Mouse (Mus musculus) embryo, embryonic 10.5 days (tissue): ENCODE data around the gene Spty2d1.
"Not testable (repeated sequence)": the region's sequence is repeated elsewhere in the genome, so short reads cannot be mapped to it uniquely, and the experiment has no call there.

Experiments used
- DNase-seq: peaks from one replicate; pipeline ENCODE4 v3.0.0-alpha.2; 2015; ENCODE audit warnings: low spot score

Spty2d1 gene

GRCm38 (mm10) chr7:47008168-47008993 lies at the start of gene Spty2d1:
Spty2d1 (minus strand) TSS chr7:47008411.
- peak; percentile 98 for DNase-seq

GRCm38 (mm10) chr7:47056273-47056672 lies 48.1 kb upstream of the Spty2d1 start:
- DNase-seq, result no peak

- DNase-seq, result no peak
These were observed 47.5 kb upstream of the Spty2d1 start for GRCm38 (mm10) chr7:47055744-47056143.

GRCm38 (mm10) chr7:47054666-47055065 lies 46.5 kb upstream of the Spty2d1 start:
- no peak for DNase-seq

- no peak for DNase-seq
These were observed 45.1 kb upstream of the Spty2d1 start for GRCm38 (mm10) chr7:47053287-47053686.

DNA sequence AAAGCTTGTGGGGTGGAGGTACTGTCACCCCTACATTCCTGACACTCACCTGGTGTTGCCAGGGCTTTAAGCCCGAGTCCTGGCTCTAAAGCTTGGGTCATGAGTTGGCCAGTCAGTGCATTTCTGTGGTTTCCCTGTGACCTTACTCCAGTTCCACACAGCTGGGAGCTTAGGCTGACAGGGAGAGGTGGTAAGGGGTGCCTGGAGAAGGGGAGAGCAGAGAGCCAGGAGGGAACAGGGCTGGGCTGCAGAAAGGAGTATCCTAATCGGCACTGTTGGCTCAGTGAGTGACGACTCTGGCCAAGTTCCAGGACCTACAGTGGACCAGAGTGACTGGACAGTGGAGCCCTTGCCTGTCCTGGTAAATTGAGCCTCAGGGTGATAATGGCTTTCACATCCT lies 44.1 kb upstream of the Spty2d1 start:
- DNase-seq, result no peak

- DNase-seq, result peak; percentile 8
These were observed 43.4 kb upstream of the Spty2d1 start for GRCm38 (mm10) chr7:47051404-47052151.

GRCm38 (mm10) chr7:47050766-47051165 lies 42.6 kb upstream of the Spty2d1 start:
- peak; percentile 69 for DNase-seq

DNA sequence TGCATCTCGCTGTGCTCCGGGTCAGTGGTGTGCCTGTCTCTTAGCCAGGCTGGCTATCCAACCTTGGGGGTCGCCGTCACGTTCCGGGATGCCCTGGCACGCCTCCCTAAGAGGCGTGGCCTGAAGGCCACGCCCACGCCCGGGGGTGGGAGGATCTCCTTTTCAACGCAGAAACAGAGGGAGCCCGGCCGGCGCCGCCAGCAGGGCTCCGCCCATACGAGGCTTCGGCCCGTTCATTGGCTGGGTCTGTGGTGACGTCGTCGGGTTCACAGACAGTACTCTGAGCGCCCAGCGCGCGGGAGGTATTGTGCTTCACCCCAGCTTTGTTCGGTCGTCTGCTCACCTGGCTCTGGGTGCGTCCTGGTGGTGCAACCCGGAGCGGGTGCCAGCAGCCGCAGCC lies 42.2 kb upstream of the Spty2d1 start, which contains the start of gene Tmem86a:
Gene Tmem86a, plus strand, starts transcription at position 236 of the 400 bp plus-strand sequence.
- DNase-seq, result peak; percentile 97

DNA sequence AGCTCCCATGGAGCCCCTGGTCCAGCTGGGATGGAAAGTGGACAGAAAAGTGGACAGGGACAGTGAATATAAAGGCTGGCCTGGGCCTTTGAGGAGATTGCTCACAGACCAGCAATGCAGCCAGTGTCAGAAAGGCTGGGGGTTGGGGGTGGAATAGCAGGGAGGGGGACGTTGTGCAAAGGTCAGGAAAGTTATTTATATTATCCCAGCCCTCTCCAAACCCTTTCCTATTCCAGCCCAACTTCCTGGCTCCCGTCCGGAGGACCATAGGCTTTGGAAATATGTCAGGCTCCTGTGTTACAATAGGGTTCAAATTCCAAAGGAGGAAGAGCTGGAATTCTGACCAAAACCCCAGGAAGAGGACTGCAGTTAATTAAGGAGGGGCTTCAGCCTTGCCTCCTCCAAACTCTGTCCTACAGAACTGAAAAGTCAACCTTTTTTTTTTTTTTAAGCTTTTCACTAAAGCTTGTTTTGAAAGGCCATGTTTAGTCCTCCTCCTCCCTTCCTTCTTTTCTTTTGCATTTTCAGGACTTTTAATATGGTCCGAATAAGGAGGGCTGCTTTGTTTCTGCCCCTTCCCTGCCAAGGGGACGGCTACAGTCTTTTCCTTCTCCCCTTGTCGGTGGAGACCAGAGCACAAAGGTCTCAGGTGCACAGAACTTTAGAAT lies 34.7 kb upstream of the Spty2d1 start:
- DNase-seq, result peak; percentile 21

DNA sequence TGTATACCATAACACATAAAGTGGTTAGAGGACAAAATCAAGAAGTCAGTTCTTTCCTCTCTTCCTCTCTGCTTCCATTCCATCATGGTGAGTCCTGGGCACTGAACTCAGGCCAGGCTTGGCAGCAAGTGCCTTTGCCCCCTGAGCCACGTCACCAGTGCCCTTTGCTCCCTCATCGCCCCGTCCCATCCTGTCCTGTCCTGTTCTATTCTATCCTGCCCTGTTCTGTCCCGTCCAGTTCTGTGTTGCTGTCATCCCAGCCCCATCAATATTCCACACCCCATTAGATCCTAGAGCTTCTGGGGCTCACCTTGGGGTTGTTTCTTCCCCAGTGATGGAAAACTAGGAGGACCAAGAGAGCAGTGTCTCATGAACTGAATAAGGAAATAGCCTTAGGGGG lies 33.9 kb upstream of the Spty2d1 start:
- DNase-seq, result no peak

- no peak for DNase-seq
These were observed 33.5 kb upstream of the Spty2d1 start for GRCm38 (mm10) chr7:47041706-47042105.

DNA sequence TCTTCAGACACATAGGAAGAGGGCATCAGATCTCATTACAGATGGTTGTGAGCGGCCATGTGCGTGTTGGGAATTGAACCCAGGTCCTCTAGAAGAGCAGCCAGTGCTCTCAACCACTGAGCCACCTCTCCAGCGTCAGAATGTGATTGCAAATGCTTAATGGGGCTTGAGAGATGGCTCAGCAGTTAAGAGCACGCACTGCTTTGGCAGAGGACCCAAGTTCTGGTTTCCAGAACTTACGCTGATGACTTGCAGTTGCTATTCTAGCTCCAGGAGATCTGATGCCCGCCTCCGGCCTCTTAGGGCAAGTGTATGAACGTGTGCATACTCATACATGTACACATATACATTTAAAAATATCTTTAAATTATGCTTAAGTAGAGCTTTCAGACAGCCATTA lies 27.2 kb upstream of the Spty2d1 start:
- no peak for DNase-seq

DNA sequence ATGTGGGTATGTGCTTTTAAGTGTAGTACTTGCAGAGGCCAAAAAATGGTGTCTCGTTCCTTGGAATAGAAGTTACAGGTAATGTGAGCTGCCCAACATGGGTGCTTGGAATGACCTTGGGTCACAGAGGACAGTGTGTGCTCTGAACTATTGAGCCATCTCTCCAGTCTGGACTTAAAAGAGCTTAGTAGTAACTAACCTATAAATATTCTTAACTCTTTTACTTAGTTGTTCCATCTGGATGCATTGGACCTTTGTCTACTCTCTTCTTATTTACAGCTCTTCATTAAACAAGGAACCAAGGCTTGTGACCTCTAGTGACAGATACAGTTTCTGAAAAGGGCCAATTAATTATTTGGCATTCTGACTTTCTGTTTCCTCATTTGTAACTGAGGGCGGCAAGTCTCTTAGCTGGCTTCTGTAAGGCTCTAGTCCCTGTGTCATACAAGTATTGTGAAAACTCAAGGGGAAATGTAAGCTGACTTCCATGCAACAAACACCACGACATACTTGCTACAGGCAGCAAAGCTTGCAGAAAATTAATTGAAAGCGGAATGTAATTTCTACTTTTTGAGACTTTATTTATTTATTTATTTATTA lies 26.7 kb upstream of the Spty2d1 start:
- DNase-seq, result no peak

GRCm38 (mm10) chr7:47031371-47031770 lies 23.2 kb upstream of the Spty2d1 start:
- DNase-seq, result no peak

GRCm38 (mm10) chr7:47030517-47031193 lies 22.4 kb upstream of the Spty2d1 start:
- no peak for DNase-seq

DNA sequence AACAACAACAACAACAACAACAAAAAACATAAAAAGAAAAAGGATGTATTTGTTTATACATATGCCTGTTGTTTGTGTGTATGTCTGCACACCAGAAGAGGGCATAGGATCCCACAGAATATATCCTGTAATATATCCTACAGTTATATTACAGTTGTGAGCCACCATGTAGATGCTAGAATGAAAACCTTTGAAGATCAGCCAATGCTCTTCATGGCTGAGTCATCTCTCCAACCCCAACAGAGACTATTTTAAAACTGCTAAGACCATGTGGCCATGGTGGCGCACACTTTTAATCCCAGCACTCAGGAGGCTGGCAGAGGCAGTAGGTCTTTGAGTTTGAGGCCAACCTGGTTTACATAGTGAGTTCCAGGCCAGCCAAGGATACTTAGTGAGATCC lies 19.3 kb upstream of the Spty2d1 start:
- no peak for DNase-seq

DNA sequence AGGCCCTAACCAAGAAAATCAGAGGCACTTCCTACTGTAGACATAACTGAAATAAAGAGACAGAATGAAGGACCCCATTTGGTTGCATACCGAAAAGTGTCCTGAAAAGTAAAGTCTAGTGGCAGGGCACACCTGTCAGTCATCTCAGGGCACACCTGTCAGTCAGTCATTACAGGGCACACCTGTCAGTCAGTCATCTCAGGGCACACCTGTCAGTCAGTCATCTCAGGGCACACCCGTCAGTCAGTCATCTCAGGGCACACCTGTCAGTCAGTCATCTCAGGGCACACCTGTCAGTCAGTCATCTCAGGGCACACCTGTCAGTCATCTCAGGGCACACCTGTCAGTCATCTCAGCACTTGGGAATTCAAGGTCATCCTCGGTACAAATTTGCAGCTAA lies 18.7 kb upstream of the Spty2d1 start:
- not testable (repeated sequence) for DNase-seq

GRCm38 (mm10) chr7:47025429-47025828 lies 17.2 kb upstream of the Spty2d1 start:
- no peak for DNase-seq

GRCm38 (mm10) chr7:47024454-47024853 lies 16.2 kb upstream of the Spty2d1 start:
- DNase-seq, result no peak

GRCm38 (mm10) chr7:47023530-47023929 lies 15.3 kb upstream of the Spty2d1 start:
- peak; percentile 86 for DNase-seq

DNA sequence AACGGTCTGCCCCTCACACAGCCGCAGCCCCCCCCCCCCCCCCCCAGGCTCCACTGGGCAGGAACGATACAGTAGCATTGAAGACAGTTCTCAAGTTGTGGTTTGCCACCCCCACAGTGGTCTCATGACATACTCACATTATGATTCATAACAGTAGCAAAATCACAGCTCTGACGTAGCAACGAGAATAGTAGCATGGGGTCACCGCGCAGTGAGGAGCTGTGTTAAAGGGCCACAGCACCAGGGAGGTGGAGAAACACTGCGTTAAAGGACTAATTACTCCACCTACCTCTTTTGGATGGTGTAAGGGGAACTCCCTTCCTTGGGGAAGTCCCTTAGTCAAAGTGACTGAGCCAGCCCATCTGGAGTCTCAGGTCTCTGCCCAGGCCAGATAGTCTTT lies 14.3 kb upstream of the Spty2d1 start:
- no peak for DNase-seq
